Mouse (Mus musculus): ENCODE measurements around the gene Skil.

DNA sequence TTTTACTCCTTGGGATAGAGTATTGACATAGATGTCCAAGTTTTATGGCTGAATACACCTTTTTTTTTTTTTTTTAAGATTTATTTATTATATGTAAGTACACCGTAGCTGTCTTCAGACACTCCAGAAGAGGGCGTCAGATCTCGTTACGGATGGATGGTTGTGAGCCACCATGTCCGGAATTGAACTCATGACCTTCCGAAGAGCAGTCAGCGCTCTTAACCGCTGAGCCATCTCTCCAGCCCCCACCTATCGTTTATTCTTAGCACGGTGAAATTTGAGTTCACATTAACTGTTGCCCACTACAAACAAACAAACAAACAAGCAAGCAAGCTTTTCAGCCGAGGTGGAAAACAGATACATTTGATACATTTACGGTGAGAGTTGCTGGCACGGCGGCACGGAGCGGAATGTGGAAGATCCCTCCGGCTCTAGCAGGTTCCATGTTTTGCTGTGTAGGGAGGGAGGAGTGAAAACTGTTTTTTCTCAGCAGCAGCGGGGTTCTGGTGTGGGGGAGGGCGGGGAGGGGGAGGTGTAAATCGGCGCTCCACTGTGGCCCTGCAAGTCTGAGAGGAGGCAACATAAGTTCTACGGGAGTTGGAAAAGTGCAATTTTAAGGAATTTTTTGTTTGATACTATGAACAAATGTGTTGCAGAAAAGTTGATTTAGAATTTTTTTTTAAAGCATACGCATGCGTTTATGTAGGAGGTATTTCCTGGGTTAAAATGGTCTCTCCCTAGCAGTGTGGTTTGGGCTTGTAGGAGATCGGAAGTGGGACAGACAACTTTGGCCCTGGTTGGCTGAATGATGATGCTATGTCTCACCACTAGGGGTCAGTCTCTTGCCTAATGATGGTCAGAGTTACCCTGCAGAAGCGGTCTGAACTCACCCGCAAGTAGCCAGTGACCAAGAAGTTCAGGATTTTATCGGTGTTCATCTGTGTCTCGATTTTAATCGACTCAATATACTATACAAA lies 37.9 kb upstream of the Skil start:
- no peak for TF ChIP-seq CTCF (IDR thresholded peaks at IDR 0.05; ENCODE audit: borderline replicate concordance, control insufficient read depth, extremely low read depth, insufficient read depth, low read length, poor library complexity)
- TF ChIP-seq POLR2A (IDR thresholded peaks at IDR 0.05; ENCODE audit: control insufficient read depth, extremely low read depth, insufficient read depth, low read length, poor library complexity): no peak
